Mouse (Mus musculus) gastrocnemius, adult 18-20 months (tissue): ENCODE data around the gene Cdc42ep2. TPM values are rescaled to one million over a fixed set of nuclear protein-coding genes. Genes with fewer than 3 reads are reported as not detected.

Experiments
- DNase-seq: peaks from one replicate; pipeline ENCODE4 v3.0.0; 2021; ENCODE audit warnings: low spot score
- total RNA-seq, 2 experiments: library from RNA; stranded (reverse); gene quantifications; 2 replicates each; pipeline ENCODE4 v1.2.3; 2021

The Cdc42ep2 gene
- total RNA-seq, 2 experiments from 2014 or later: 8.9 to 11.2 TPM

GRCm38 (mm10) chr19:5942581-5942980 lies 18.0 kb upstream of the Cdc42ep2 start:
- DNase-seq: peak; percentile 56

GRCm38 (mm10) chr19:5940656-5941055 lies 16.0 kb upstream of the Cdc42ep2 start:
- peak; percentile 59 for DNase-seq

- peak; percentile 94 for DNase-seq
These were observed 15.6 kb upstream of the Cdc42ep2 start for GRCm38 (mm10) chr19:5940173-5940572.

DNA sequence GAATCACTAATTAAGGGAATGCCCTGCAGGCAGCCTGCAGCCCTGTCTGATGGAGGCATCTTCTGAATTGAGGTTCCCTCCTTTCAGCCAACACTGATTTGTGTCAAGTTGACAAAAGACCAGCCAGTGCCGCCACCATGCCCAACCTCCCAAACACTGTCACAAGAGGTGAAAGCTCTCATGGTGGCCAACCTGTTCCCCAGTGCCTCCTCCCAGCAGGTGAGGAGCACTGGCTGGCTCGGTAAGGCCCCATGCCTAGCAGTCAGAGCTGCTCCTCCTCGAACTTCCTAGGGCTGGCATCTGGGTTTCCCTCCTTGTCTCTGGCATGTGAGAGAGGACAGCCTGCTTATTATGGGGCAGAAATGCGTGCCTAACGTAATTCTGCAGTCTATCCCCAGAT lies 15.1 kb upstream of the Cdc42ep2 start:
- no peak for DNase-seq

GRCm38 (mm10) chr19:5938516-5938915 lies 13.9 kb upstream of the Cdc42ep2 start:
- DNase-seq: no peak

- DNase-seq: no peak
These were observed 13.3 kb upstream of the Cdc42ep2 start for GRCm38 (mm10) chr19:5937836-5938406.

DNA sequence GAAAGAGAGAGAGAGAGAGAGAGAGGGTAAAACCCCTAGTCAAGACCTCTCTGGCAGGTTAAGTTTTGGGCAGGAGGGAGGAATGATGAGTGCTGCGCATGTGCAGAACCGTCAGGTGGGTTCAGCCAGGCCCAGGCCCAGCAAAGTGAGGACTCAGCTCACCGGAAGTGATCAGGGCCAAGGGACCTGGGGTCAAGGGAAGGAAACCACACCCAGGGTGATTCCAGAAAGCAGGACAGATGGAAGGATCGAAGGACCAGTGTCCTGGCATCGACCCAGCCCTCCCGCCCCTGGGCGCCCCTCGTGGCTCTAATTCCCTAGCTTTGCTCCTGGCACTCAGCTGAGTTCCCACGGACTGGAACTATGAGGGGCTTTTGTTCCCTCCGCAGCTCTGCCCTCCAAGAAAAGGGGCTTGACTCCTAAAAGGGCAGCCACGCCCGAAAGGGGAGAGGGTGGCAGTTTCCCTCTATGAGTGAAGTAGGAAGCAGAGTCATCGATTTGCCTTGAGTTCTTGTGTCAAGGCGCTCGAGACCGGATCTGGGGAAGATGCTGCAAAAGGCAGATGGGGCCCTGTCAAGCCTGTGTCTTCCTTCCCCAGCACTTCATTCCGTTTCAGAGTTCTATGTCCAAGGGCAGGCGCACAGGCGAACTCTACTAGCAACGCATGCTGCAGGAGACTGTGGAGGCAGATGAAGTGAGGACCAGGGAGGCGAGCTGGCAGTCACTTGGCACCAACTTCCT lies 12.6 kb upstream of the Cdc42ep2 start:
- no peak for DNase-seq

- no peak for DNase-seq
These were observed 11.1 kb upstream of the Cdc42ep2 start for GRCm38 (mm10) chr19:5935691-5936090.

DNA sequence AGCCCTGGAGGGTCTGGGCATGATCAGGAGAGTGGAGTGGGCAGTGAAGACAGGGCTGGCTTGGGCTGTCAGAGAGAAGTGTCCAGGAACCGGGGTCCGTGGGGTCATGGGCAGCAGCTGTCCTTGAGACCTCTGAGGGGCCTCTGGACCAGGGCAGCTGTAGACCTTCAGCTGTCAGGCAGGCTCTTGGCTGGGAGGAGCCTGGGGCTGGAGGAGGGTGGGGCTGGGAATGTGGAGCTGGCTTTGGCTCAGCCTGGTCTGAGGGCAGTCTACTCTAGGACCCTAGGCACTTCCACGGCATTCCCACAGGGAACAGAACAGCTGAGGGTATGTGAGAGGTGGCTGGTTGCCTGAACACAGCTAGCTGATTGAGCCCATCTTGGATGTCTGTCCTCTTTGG lies 10.7 kb upstream of the Cdc42ep2 start:
- peak; percentile 54 for DNase-seq

- no peak for DNase-seq
These were observed 5.3 kb upstream of the Cdc42ep2 start for GRCm38 (mm10) chr19:5929634-5930596.

- DNase-seq: no peak
These were observed 3.9 kb upstream of the Cdc42ep2 start for GRCm38 (mm10) chr19:5928546-5928945.

- DNase-seq: no peak
These were observed 3.5 kb upstream of the Cdc42ep2 start for GRCm38 (mm10) chr19:5928104-5928503.

DNA sequence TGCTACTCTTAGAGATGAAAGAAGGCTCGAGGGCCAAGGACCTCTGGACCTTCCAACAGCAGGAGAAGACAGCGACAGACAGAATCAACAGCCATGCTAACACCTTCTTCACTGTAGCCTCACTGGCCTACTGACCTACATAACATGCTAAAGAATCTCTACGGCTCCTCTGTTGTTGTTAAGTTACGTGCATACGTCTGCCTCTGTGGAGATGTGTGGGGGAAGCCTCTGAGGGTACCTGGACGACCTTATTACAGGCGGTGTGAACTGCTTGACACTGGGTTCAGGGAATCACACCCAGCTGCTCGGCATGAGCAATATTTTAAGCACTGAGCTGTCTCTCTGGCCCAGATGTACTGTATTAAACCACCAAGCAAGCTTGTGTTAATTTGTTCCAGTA lies 2.9 kb upstream of the Cdc42ep2 start:
- no peak for DNase-seq

- no peak for DNase-seq
These were observed 2.4 kb upstream of the Cdc42ep2 start for GRCm38 (mm10) chr19:5927026-5927425.

- no peak for DNase-seq
These were observed 767 bp upstream of the Cdc42ep2 start for GRCm38 (mm10) chr19:5925311-5925855.

GRCm38 (mm10) chr19:5923990-5924712 lies 465 bp downstream of the Cdc42ep2 start:
- peak; percentile 93 for DNase-seq

- no peak for DNase-seq
These were observed 1.7 kb downstream of the Cdc42ep2 start for GRCm38 (mm10) chr19:5922963-5923362.

DNA sequence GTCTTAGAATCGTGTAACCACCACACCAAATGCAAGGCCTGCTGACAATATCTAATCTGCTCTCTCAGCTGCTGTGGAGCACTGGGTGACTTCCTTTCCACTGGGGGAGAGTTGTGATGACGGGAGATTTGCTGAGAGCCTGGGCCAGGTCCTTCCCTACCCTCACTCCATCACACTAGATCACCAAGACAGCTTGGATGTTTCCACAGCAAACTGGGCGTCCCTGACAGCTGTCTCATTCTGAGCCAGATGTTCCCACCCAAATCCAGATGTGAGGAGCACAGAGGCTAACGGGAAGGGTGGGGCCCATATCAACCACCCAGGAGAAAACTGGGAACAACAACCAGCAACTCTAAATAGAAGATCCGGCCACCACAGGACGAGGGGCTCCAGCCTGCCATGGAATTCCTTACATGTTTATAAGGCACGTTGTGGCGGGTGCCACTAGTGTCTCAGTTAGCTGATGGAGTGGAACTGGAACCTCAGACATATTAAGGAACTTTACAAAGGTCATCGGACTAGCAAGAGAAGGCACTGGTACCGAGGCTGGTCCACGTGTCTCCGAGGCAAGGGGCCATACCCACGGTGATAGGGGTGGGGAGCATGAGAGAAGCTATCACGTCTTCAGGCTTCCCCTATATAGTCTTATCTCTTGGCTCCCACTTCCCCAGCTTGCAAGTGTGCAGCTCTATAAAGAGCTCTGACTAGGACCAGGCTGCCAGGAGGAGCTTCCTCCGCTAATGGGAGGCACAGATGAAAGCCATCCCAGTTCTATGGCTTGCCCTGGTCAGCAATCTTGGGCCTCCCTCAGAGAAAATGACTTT lies 2.3 kb downstream of the Cdc42ep2 start:
- DNase-seq: peak; percentile 68

DNA sequence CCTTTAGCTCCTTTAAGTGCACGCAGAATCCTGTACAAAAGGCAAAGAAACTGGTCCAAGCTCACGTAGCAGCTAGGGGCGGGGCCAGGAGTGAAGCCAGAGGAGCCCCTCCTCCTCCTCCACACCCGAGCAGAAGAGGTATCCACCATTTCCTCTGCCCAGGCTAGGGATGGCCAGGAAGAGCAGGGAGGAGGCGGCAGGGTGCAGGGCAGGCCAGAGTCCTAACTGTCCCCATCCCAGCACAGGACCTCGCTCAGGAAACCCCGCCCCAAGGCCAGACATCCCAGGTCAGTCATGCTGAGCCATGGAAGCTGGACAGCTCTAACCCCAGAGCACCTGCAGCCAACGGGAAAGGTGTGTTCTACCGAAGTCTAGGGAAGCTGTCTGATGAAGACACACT lies 2.9 kb downstream of the Cdc42ep2 start:
- DNase-seq: no peak

DNA sequence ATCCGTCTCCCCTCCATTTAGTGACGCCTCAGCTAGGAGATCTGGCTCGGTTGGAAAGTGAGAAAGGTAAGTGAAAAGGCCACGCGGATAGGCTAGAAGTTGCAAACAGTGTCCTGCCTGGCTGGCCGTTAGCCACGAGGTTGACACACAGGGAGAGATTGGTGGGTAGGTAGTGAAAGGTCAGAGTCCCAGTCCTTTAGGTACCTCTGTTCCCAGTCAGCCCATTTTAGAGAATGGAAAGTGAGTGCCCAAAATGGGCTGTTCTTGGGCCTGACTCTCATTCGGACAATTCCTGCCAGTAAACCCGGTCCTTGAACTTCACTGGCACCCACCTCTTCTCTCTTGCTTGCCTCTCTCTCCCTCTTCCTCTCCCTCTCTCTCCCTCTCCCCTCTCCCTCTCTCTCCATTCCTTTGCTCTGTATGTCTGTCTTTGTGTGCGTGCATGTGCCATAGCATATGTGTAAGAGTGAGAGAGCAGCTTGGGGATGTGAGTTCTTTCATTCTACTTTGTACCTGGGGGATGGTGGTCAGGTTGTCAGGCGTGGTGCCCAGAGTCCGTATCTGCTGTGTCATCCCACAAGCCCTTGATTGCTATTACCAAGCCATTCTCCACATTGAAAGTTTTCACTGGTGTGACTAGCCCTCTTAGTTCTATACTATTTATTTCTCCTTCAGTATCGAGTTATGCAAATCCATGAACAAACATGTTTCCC lies 11.5 kb downstream of the Cdc42ep2 start, which contains the start of gene Dpf2:
Gene Dpf2 (minus strand): TSS at position 4 of the 713 bp plus-strand sequence.
- DNase-seq: no peak
